Mouse (Mus musculus) layer of hippocampus, adult 2 months (tissue): ENCODE data around the gene Sell. TPM values are rescaled to one million over a fixed set of nuclear protein-coding genes. Genes with fewer than 3 reads are reported as not detected.

Experiments
- DNase-seq, 2 experiments: peaks; one replicate each; pipeline ENCODE4 v3.0.0; 2022; ENCODE audit warnings: low spot score in 2 of 2
- H3K27ac ChIP-seq: fragments of 200-600 bp; 2 replicates; pipeline ENCODE4 v1.8.1; 2022
- H3K4me3 ChIP-seq: fragments of 200-600 bp; 2 replicates; pipeline ENCODE4 v1.8.1; 2022; ENCODE audit warnings: mild to moderate bottlenecking
- CTCF ChIP-seq: fragments of 200-600 bp; conservative IDR thresholded peaks from 2 replicates; pipeline ENCODE4 v1.8.1; 2022; ENCODE audit warnings: antibody characterized with exemption, mild to moderate bottlenecking, moderate library complexity
- total RNA-seq, 2 experiments: library from RNA; stranded (reverse); gene quantifications; 2 replicates each; pipeline ENCODE4 v1.2.3; 2021

Gene Sell
- total RNA-seq, 2 experiments from 2014 or later: 0.07 TPM; not detected in 1

DNA sequence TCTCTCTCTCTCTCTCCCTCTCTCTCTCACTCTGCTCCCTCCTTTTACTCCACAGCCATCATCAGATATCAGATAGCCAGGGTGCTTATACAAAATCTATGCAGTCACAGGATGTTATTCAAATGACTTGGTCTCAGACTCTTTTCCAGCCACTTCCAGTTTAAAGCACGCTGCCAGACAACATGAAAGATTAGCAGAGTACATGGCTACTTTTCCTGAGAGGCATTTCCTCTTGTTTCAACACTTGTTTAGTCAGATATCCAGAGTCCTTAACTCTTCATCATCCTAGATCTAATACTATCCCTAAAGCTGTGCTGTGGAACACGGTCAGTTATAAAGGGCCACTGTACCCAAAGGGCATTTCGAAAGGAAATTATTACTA lies 59.0 kb downstream of the Sell start:
- Histone ChIP-seq H3K4me3 (no peak overlapping the region), H3K27ac (no peak overlapping the region)
- no peak for TF ChIP-seq CTCF
- no peak for DNase-seq

DNA sequence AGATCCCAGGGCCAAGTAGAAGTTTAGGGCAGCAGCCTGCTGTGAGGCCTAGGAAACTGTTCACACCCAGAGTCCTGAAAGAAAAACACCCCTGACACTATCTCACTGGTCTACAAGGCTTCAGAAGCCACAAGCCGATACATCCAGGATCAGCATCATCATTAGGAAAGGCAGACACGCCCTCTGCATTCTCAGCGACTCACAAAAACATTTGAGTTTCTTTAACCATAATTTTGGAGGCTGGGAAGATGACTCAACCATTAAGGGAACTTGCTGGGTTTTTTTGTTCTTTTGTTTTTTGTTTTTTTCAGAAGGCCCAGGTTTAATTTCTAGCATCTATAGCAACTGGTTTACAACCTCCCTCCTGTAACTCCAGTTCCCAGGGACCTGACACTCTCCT lies 62.1 kb downstream of the Sell start:
- TF ChIP-seq CTCF: no peak
- Histone ChIP-seq H3K4me3 (no peak overlapping the region), H3K27ac (no peak overlapping the region)
- DNase-seq: no peak

DNA sequence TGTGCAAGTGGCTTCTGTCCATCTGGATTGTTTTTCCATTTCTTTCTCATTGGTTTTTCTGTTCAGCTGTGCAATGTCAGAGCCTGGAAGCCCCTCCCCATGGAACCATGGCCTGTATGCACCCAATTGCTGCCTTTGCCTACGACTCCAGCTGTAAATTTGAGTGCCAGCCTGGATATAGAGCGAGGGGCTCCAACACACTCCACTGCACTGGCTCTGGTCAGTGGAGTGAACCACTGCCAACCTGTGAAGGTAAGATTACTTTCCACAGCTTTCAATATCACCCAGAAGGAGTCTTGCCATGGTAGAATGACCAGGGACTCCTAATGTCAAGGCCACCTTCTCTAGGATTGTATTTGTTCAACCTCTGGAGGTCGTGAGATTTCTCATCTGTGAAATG lies 68.2 kb downstream of the Sell start:
- Histone ChIP-seq H3K4me3 (no peak overlapping the region), H3K27ac (no peak overlapping the region)
- no peak for DNase-seq
- TF ChIP-seq CTCF: no peak

- no peak for DNase-seq
- no peak overlapping the region for H3K4me3 ChIP-seq
- no peak overlapping the region for H3K27ac ChIP-seq
- TF ChIP-seq CTCF: no peak
Measured at GRCm38 (mm10) chr1:164132609-164133008, 70.8 kb downstream of the Sell start.

Other genes with a start within 250 kb of the Sell start
- 10 to 100 TPM; 22.1 to 22.9 TPM for gene Scyl3, start 132.9 kb upstream of the Sell start, total RNA-seq
- gene BC055324, start 67.2 kb upstream of the Sell start, total RNA-seq: under 1 TPM; 0.66 to 0.95 TPM
- gene Mettl18, start 67.1 kb upstream of the Sell start, total RNA-seq: 1 to 10 TPM; 6.9 to 7.8 TPM
- not detected for gene Sele, start 13.7 kb upstream of the Sell start, total RNA-seq
- not detected for gene Selp, start 53.3 kb downstream of the Sell start, total RNA-seq
- under 1 TPM; 0.37 to 0.92 TPM for gene F5, start 89.9 kb downstream of the Sell start, total RNA-seq
- 10 to 100 TPM; 10.1 to 15.3 TPM for gene Slc19a2, start 187.1 kb downstream of the Sell start, total RNA-seq
- 10 to 100 TPM; 21.7 to 24.8 TPM for gene Ccdc181, start 213.6 kb downstream of the Sell start, total RNA-seq
- 10 to 100 TPM; 24.0 to 31.5 TPM for gene Nme7, start 242.1 kb downstream of the Sell start, total RNA-seq
- 10 to 100 TPM; 23.2 to 26.8 TPM for gene Blzf1, start 245.5 kb downstream of the Sell start, total RNA-seq